Comparison of ENCODE assay signal across 8 mouse cellular contexts in genomic region chr8:108798012-108798411, GRCm38 (mm10).
A peak's percentile ranks its signal among the peaks of the same experiment; 100 is the strongest.
DNase-seq lines count a peak whose midpoint lies in the region; ATAC-seq and TF ChIP-seq lines count a peak whose summit lies in the region.

No protein-coding gene starts in this region.

- H3K9ac ChIP-seq in kidney, embryonic 16.5 days (replicated peaks; ENCODE audit: low read length), result no peak overlapping the region
- H3K9ac ChIP-seq in stomach, postnatal 0 days (ENCODE audit: low read length), result no peak overlapping the region
- no peak overlapping the region for H3K9ac ChIP-seq in forebrain, embryonic 13.5 days

- no peaks in the 10 kb centered on the region for H3K27me3 ChIP-seq in kidney, embryonic 16.5 days (ENCODE audit: insufficient read depth, low read length)
- no peaks in the 10 kb centered on the region for H3K27me3 ChIP-seq in stomach, postnatal 0 days (ENCODE audit: control insufficient read depth, insufficient read depth, low read length)
- peaks cover 3% of the 10 kb centered on the region; the same call in 1 of the 2 replicates for H3K27me3 ChIP-seq in forebrain, embryonic 13.5 days

- H3K9me3 ChIP-seq in kidney, embryonic 16.5 days (ENCODE audit: low read length), result peaks cover 20% of the 10 kb centered on the region
- no peaks in the 10 kb centered on the region for H3K9me3 ChIP-seq in stomach, postnatal 0 days (ENCODE audit: control insufficient read depth, low read length)
- peaks cover 15% of the 10 kb centered on the region for H3K9me3 ChIP-seq in forebrain, embryonic 13.5 days (replicated peaks)

- no peak for TF ChIP-seq POLR2A in brain, embryonic 14.5 days (IDR thresholded peaks at IDR 0.05; ENCODE audit: borderline replicate concordance, extremely low read depth, insufficient read depth, insufficient read length, poor library complexity, severe bottlenecking)

- peak; percentile 91 for ATAC-seq in kidney, embryonic 16.5 days (ENCODE audit: low FRiP score, low TSS enrichment)
- peak; percentile 81 for ATAC-seq in stomach, postnatal 0 days (ENCODE audit: low FRiP score, low TSS enrichment)
- no peak for ATAC-seq in forebrain, embryonic 13.5 days

- no peak overlapping the region for H3K27ac ChIP-seq in left cerebral cortex, adult 2 months
- peak overlapping the region; percentile 61 for H3K27ac ChIP-seq in kidney, embryonic 16.5 days (ENCODE audit: low read length)
- H3K27ac ChIP-seq in stomach, postnatal 0 days (replicated peaks), result peak overlapping the region; percentile 58
- H3K27ac ChIP-seq in forebrain, embryonic 13.5 days, result no peak overlapping the region

- H3K4me1 ChIP-seq in kidney, embryonic 16.5 days (ENCODE audit: insufficient read depth, low read length), result peaks cover 21% of the 10 kb centered on the region
- H3K4me1 ChIP-seq in stomach, postnatal 0 days (replicated peaks; ENCODE audit: control insufficient read depth, insufficient read depth), result no peaks in the 10 kb centered on the region; the same call in 1 of the 2 replicates
- peaks cover 17% of the 10 kb centered on the region for H3K4me1 ChIP-seq in forebrain, embryonic 13.5 days

- H3K36me3 ChIP-seq in kidney, embryonic 16.5 days (ENCODE audit: insufficient read depth, low read length), result peaks cover 33% of the 10 kb centered on the region
- peaks cover 28% of the 10 kb centered on the region for H3K36me3 ChIP-seq in stomach, postnatal 0 days (ENCODE audit: control insufficient read depth, insufficient read depth, low read length)
- peaks cover 48% of the 10 kb centered on the region for H3K36me3 ChIP-seq in forebrain, embryonic 13.5 days (ENCODE audit: poor library complexity, severe bottlenecking)

- intact Hi-C loops in left cerebral cortex, adult 2 months (cut with DNase I), result loop anchor here (10.0 kb wide), 1 partner anchor 387 kb away; no protein-coding TSS in a partner anchor

- WGBS in kidney, embryonic 16.5 days, result 22% methylated on average over 12 of the region's 12 CpGs
- 13% methylated on average over 12 of the region's 12 CpGs for WGBS in stomach, postnatal 0 days
- 50% methylated on average over 12 of the region's 12 CpGs for WGBS in forebrain, embryonic 13.5 days

- peak; percentile 31 to 46 for DNase-seq in left cerebral cortex, adult 2 months (ENCODE audit: extremely low spot score in 1 of 2, low spot score in 2 of 2)
- DNase-seq in left cerebral cortex, adult 11 months (ENCODE audit: low spot score), result no peak
- DNase-seq in brain, embryonic 14.5 days (ENCODE audit: low read depth), result peak; percentile 87
- peak; percentile 74 to 86 for DNase-seq in heart, adult 9 months (ENCODE audit: low spot score in 2 of 2)
- peak; percentile 86 for DNase-seq in lung, postnatal 25 days (ENCODE audit: low spot score)
- peak; percentile 82 for DNase-seq in stomach, postnatal 0 days (ENCODE audit: low spot score)

- TF ChIP-seq EP300 in stomach, postnatal 0 days (optimal IDR thresholded peaks at IDR 0.05), result no peak

- H3K4me3 ChIP-seq in left cerebral cortex, adult 2 months, result no peak overlapping the region
- H3K4me3 ChIP-seq in kidney, embryonic 16.5 days (ENCODE audit: low read length), result no peak overlapping the region
- no peak overlapping the region for H3K4me3 ChIP-seq in stomach, postnatal 0 days (ENCODE audit: low read depth, low read length)
- no peak overlapping the region for H3K4me3 ChIP-seq in forebrain, embryonic 13.5 days

- H3K4me2 ChIP-seq in kidney, embryonic 16.5 days (replicated peaks; ENCODE audit: low read depth, low read length), result no peak overlapping the region
- 0 out of 2 replicates have a peak overlapping the region, but pooled peaks have one; percentile 20 for H3K4me2 ChIP-seq in stomach, postnatal 0 days (replicated peaks; ENCODE audit: low read depth)
- no peak overlapping the region for H3K4me2 ChIP-seq in forebrain, embryonic 13.5 days

- no peak for TF ChIP-seq CTCF in left cerebral cortex, adult 2 months (IDR thresholded peaks at IDR 0.05)
- no peak for TF ChIP-seq CTCF in brain, embryonic 14.5 days (IDR thresholded peaks at IDR 0.05; ENCODE audit: borderline replicate concordance, extremely low read depth, insufficient read depth, insufficient read length)
- TF ChIP-seq CTCF in stomach, postnatal 0 days (IDR thresholded peaks at IDR 0.05; ENCODE audit: low read depth), result no peak

Comparison
In these comparisons a context has a peak if more than half of its experiments do, and no peak if none do; other contexts are left out.
1. H3K27ac ChIP-seq: peak in kidney, embryonic 16.5 days (single experiment) and stomach, postnatal 0 days (single experiment); none in left cerebral cortex, adult 2 months (single experiment) and forebrain, embryonic 13.5 days (single experiment).